Mouse (Mus musculus): ENCODE data around the gene Nwd2.

Gene Nwd2

DNA sequence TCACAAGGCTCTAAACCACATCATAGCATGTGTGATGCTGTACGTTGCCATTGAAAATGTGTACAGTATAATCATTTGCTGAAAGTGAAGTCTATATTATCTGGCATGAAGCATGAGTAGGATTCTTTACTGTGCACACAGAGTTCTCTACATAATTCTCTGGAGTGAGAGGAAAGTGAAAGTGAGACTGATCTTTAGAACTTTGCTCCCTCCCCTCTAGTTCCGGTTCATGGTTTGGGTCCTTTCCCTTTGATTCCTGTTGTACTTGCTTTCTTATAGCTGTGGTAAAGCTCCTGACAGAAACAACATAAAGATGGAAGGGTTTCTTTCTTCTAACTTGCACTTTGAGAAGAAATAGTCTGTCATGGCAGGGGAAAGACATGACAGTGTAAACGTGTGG is 107.0 kb downstream of the Nwd2 start:
- DNase-seq (ENCODE audit: low read depth, low spot score): no peak

DNA sequence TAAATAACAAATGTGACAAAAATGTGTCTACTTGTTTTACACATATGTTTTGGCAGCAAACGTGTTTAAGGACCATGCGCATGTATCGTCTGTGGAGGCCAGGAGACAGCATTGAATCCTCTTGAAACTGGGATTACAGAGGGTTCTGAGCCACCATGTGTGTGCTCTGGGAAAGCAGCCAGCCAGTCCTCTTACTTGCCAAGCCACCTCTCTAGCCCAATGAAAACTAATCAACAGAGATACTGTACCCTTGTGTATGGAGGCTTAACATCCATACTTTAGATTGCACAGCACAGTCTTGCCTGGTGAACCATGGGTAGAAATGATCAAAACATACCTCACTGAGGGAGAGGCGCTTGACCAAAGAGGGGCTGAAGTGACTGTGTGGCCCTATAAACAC is 117.0 kb downstream of the Nwd2 start:
- DNase-seq (ENCODE audit: low read depth, low spot score): no peak

DNA sequence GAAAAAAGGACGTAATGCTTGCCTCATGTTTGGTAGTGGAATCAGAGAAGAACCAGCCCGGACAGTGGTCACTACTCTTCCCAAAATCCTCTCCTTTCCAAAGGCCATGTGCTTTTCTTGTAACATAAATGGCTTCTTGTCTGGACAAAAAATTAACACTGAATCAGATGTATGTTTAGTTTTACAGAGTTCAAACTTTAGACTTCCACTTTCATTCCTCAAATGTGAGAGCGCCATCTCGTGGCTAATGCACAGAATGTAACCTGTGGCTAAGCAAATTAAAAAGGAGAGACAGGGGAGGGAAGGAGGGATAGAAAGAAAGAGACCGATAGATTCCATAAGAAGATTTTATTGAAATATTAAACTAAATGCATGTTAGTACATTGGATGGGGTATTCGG is 117.8 kb downstream of the Nwd2 start:
- peak; percentile 58 for DNase-seq (ENCODE audit: low read depth, low spot score)

DNA sequence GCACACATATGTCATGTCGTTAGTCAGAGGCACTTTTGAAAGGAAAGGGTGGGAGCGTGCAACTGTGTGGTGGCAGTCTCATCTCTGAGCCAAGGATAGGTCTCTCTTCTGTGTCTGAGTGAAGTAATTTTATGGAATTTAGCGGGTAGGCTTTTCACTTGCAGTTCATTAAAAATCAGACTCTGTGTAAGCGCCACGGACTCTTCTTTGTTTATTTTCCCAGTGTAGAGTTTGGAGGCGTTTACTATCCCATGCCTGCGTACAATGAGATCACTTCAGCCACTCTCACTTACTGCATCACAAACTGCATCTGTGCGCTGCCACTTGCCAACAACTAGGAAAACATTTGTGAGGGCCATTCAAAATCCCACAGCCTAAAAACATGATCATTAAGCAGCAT is 118.6 kb downstream of the Nwd2 start:
- no peak for DNase-seq (ENCODE audit: low read depth, low spot score)

DNA sequence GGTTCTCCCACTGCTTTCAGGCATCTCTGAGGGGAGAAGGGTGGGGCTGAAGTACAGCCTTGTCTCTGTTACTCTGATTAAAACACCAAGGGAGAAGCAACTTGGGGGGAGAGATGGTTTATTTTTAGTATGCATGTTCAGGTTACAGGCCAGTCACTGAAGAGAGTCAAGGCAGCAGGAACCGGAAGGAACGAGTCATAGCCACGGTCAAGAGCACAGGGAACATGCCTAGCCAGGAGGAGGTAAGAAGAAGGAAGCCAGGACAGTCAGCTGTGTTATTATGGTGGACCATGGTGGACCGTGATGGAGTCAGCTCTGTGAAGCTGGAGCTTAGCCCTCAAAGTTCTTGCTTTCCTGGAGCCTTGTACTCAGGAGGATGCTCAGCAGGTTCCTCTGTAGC is 119.3 kb downstream of the Nwd2 start:
- no peak for DNase-seq (ENCODE audit: low read depth, low spot score)

DNA sequence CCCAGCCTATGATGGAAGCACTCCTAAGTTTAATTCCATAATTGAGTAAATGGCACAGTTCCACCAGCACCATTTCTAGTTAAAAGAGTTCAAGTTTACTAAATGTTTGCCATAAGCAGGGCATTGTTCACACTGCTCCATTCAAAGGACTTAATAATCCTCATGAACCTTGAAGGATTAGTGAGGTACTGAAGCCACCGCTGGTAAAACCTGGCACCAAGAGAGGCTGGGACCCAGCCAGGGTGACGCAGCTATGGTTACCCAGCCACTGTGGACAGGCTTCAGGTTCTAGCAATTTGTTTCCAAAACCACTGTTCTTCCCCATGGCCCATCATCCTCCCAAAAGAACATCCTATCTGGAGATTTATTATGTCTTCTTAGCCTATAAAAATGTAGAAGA is 124.1 kb downstream of the Nwd2 start:
- DNase-seq (ENCODE audit: low read depth, low spot score): no peak

DNA sequence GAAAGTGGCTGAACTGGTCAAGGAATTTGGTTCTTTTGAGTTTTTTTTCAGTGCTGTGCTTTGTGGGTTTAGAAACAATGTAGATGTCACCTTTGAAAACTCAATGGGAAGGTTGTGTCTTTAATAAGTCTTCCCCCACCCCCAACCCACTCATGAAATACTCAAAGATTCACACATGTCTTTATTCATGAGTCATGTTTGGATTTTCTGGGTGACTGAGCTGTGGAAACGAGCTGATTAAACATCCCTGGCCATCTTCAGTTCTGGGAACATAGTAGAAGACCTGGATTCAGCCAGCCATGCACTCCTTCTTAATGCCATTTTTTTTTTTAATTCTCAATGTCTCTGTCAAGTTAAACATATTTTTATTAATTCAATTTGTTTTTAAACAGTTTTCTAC is 124.7 kb downstream of the Nwd2 start:
- no peak for DNase-seq (ENCODE audit: low read depth, low spot score)

DNA sequence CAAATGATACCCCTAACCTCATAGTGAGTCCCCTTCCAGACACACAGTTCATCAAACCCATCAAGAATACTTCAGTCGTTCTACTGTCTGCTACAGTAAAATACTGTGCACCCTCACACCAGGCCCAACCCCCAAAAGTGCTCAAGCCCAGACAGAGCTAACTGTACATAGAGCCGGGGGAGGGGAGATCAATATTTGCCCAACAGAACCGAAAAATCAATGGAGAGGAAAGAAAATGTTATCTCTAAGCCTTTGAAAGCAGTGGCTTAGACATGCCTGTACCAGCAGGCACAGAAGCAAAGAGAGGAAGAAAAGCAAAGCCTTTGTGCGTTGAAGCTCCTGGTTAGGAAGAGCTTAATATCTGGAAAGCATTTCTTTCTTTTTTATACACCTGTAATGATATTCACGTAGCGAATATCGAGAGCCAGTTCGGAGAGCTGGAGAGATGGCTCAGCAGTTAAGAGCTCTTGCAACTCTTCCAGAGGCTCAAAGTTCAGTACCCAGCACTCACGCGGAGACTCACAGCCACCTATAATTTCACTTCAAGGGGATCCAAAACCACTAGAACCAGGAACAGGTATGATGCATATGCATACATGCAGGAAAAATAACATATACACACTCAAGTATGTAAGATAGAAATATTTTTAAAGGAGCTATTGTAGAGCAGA is 139.4 kb downstream of the Nwd2 start:
- no peak for DNase-seq (ENCODE audit: low read depth, low spot score)

DNA sequence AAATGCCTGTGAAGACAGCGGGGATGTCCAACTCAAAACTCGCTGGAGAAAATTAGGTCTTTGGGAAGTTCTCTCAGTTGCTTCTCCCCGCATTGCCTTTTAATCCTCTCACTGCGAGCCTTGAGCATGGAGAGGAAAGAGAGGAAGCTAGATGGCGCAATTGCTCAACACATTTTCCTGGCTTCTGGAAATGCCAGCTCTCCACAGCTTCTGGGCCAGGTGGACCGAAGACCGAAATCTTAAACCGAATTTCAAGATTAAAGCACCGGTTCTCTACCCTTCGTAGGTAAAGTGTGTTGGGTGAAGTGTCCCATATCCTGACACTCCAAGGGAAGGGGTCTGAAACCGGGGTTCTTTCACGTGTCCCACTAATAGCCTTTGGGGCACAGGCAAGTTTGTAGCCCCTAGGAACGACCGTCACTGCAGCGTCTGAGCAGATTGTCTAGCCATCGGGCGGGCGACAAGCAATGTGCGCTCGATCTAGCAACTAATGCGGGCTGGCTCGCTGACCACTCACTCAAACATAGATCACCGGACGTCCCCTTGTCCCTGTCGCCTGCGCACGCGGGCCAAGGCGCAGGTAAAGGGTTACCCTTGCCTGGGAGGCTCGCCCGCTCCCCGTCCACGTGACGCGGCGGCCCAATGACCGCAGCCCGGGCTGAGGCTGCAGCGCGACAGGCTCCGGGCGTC is 163.1 kb downstream of the Nwd2 start, which contains the start of gene 0610040J01Rik:
0610040J01Rik (plus strand) TSS at position 545 of the 690 bp plus-strand sequence.
- DNase-seq (ENCODE audit: low read depth, low spot score): peak; percentile 30

DNA sequence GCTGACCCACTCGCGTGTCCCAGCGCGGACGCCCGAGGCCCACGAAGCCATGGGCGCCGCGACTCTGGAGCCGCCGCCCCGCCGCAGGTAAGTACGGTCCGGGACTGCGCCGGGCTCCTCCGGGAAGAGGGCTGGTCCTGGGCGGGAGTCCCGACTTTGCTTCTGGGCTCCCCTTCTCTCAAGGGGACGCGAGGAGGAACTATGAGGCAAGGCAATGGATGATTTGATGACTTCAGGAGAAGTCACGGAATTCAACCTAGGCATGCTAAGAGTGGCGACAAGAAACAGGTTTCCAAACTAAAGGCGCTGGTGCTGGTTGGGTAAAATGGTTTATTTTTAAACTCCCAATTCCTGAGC is 163.6 kb downstream of the Nwd2 start:
- no peak for DNase-seq (ENCODE audit: low read depth, low spot score)

DNA sequence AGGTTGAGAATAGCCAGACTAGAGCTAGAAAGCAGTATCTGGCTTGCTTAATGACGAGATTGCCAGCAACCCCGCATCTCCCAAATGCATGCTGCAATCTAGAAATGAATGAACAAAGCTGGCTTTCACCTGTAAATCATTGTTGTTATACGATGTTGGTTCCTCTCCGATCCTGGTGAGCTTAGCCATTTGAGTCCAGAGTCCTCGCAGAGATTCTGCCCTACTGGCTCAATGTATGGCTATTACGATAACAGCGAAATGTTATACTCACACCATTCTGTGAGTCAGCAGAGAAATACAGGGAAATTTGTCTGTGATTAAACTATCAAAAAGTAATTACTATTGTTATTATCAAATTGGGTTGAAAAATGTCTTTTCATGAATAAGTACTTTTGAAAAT is 167.7 kb downstream of the Nwd2 start:
- DNase-seq (ENCODE audit: low read depth, low spot score): no peak

DNA sequence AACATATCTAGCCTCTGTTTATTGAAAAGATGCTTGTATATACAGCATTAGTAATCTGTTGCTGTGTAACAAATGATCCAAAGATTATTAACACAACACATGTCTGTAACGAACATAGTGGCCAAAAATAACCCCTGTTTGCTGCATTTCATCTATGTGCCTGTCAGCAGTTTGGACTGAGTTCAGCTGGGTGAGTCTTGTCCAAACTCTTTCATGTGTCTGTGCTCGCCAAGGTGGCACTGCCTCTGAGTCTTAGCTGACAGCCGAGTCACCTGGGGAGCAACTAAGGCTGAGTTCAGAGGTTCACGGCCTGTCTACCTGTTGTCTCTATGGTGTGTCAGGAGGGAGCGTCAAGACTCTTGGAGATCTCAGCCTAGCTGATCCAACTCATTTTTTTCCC is 168.4 kb downstream of the Nwd2 start:
- no peak for DNase-seq (ENCODE audit: low read depth, low spot score)

DNA sequence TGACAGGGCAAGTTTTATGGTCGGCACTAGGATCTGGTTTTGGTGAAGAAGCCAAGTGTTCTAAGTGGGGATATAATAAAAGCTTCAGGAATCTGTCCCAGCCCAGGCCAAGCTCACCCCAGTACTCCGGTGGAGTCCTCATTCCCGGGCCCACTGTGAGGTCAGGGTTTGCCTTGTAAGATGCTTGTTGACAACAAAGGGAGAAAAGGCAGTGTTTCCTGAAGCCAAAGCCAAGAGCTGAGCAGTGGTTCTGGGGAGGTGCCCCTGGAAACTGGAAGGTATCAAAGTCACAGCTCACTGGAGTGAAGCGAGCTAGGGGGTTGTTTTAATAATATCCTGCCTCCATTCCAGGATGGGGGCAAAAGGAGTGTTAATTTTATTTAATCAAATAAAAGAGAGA is 170.1 kb downstream of the Nwd2 start:
- DNase-seq (ENCODE audit: low read depth, low spot score): no peak

DNA sequence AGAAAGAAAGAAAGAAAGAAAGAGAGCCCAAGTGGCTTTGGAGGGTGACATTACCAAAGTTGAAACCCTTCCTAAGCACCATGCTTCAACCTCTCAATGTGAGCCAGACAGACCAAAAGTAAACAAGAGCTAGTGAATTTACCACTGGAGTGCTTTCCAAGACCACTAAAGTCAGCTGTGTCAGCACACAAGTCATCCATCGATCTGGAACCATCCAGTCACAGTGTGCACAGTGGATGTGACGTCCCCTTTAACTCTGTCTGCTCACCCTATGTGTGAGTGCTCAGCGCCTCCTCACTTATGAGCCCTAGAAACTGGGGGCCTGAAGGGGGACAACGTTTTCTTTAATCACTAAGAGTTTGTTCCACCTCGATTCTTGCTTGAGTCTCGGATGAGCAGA is 170.6 kb downstream of the Nwd2 start:
- no peak for DNase-seq (ENCODE audit: low read depth, low spot score)

DNA sequence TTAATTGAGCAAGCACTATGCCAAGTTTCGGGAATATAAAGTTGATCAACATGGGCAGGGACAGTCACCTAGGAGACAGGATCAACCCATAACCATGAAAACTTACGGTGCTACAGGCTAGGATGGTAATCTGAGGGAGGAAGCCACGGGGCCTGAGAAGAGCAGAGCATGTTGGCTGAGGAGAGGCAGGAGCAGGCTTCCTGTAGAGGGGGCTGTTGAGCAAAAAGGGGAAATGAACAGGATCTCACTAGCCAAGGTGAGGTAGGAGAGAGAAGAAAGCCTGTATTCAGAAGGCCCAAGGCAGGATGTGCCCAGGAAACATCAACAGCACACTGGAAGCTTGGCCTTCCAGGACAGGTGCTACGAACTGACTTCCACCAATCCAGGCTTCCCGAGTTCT is 172.3 kb downstream of the Nwd2 start:
- peak; percentile 25 for DNase-seq (ENCODE audit: low read depth, low spot score)

DNA sequence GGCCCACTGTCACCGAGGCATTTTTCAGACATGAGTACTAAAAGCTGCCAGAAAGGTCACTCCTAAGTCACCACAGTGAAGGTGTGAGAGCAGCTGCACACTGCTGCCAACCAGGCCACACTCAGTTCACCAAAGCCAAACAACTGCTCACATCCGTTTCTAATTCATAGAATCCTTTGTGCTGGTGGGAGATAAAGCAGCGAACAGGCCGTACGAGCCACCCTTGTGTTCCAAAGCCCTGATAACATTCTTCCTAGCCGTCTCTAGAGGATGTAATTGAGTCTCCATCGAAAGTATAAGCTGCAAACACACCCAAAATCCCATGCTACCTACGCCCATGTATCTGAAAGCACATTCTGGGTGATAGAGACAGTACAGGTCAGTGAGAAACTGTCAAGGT is 173.0 kb downstream of the Nwd2 start:
- DNase-seq (ENCODE audit: low read depth, low spot score): no peak

DNA sequence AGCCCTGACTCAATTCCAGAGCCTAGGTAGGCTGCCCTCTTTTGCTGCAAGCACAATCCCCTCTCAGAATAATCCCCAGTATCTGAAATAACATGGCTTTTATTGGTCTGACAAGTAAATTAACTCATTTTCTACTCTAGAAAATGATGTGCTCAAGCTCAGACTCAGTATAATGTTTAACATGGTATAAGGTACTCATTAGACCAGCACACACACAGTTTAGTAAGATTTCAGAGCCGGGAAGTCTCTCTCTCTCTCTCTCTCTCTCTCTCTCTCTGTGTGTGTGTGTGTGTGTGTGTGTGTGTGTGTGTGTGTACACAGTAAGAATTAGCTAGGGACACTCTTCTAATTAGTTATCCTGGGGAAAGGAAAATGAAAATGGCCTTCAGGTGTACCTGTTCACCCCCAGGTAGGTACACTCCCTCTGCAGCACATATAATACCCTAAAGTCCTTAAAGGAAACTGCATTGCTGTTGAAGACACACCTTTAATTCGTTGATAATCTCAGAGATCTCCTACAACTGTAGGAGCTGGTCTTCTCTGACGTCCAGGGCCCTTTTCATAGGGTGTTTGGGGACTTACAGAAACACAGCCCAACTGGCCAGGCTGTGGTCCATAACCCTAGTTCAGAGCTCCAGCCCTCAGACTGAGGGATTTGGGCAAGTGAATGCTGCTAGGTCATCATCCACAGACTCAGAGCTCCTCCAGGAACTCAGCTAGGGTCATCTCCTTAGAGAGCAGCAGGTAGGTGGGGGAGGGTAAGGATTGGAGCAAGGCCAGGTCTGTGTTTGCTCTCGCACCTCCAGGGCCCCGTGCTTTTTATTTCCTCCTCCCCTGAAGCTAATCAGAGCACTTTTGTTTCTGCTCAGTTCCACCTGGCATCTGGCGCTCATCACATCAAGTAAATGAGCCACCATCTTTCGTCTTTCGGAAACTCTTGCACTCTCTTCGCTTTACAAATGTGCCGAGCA is 174.7 kb downstream of the Nwd2 start:
- DNase-seq (ENCODE audit: low read depth, low spot score): no peak

DNA sequence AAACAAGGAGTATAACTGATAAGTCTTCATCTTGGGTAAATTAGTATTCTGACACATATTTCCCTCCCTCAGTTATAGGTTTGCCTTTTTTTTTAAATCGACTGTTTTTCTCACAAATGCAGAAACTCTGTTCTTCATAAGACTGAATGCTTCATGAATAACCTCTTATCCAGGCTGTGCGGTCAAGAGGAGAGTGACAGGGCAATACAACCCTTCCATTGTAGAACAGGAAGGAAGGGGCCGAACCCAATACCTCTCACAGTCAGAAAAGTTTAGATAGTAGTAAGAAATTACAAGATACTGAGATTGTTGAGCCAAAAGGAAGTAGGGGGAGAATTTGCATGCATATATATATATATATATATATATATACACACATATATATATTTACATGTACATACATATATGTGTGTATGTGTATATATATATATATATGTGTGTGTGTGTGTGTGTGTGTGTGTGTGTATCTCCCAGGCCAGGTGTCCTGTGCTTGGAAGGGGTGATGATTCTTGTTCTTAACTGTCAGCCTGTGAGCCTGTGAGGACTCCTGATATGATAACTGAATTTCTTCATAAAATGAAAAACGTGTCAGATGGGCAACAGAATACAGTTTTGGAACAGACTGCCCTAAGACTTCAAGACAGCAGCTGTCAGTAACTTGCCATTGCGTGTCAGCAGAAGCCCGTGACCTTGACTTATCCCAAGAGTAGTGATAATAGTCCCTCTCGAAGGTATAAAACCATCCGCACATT is 175.9 kb downstream of the Nwd2 start:
- no peak for DNase-seq (ENCODE audit: low read depth, low spot score)

DNA sequence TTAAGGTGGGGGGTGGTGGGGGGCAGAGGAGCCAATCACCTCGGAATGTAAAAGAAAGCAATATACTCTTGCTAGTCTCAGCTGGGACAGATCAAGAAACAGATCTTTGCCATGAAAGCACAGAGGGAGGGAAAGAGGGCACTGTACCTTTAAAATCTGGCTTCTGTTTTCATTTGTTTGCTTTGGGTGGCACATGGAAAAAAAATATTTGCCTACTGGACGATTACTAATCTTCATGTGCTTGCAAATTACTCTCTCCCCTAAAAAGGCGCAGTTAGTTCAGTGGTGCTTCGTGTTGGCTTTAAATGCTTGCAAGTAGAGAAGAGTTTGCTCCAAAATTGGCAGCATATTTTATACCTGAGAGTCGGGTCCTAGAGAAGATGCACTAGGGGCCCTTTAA is 177.0 kb downstream of the Nwd2 start:
- DNase-seq (ENCODE audit: low read depth, low spot score): no peak

DNA sequence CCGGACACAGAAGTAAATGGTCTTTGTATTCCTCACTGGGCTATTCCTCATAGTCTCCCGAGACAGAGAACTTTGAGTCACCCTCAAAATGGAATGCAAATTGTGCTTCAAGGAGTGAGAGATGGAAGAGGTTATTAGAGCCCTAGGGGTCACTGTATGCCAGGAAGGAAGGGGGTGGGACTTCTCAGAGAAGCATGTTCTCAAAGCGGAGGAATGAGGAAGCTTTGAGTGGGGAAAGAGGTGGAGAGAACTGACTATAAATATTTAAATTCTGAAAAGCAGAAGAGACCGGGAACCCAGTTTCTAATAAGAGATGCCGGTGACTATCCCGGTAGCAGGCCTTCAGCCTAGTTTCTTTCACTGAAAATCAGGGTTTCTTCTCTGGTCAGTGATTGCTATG is 178.1 kb downstream of the Nwd2 start:
- DNase-seq (ENCODE audit: low read depth, low spot score): no peak

DNA sequence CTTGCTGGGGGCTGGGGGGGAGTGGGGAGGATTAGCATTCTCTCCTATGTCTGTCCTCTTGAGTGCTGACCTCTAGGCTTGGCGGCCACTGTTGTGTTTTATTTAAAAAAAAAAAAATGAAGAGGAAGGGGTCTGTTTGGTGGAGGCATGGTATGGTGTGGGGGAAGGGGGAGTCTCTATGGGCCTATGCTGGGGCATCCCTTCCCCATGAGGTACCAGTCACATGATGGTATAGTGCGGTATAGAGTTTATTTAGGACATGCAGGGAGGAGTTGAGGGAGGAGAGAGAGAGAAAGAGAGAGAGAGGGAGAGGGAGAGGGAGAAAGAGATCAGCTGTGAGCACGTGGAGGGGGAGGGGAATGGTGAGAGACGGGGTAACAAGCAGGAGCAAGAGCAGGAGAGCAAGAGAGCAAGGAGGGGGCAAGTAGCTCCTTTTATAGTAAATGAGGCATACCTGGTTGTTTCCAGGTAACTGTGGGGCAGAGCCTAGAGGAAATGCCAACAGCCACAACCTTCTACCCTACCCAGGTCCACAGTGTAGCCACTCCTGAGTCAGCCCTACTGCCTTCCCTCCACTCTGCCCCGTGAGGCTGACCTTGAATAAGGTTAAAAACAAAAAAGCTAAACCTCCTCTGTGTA is 178.6 kb downstream of the Nwd2 start:
- peak; percentile 19 for DNase-seq (ENCODE audit: low read depth, low spot score)

All from A20 (cell line).